Mouse (Mus musculus) forebrain, embryonic 11.5 days (tissue): ENCODE data around the gene Nol4l. TPM values are rescaled to one million over a fixed set of nuclear protein-coding genes. Genes with fewer than 3 reads are reported as not detected.

Source experiments
- ATAC-seq: fragments of 200-750 bp; cut with Nextera tagmentation; replicated peaks from 2 replicates; pipeline ENCODE4 v1.8.0; 2017; ENCODE audit warnings: moderate TSS enrichment; ENCODE audit not compliant: low FRiP score
- DNase-seq: peaks from one replicate; pipeline ENCODE4 v3.0.0-alpha.2; 2017; ENCODE audit warnings: low spot score
- H3K27ac ChIP-seq: fragments of 300-500 bp; sonication (generic); 2 replicates; pipeline ENCODE4 v1.5.1; 2014; ENCODE audit warnings: low read depth, low read length
- H3K27me3 ChIP-seq: fragments of 300-500 bp; sonication (generic); 2 replicates; pipeline ENCODE4 v1.6.1; 2014; ENCODE audit warnings: mild to moderate bottlenecking, low read length, mixed read lengths; ENCODE audit not compliant: control insufficient read depth, insufficient read depth
- H3K36me3 ChIP-seq: fragments of 300-500 bp; sonication (generic); 2 replicates; pipeline ENCODE4 v1.6.1; 2014; ENCODE audit warnings: mild to moderate bottlenecking, low read length, moderate library complexity, mixed read lengths; ENCODE audit not compliant: control insufficient read depth, insufficient read depth
- H3K4me1 ChIP-seq: fragments of 300-500 bp; sonication (generic); replicated peaks from 2 replicates; pipeline ENCODE4 v1.6.1; 2014; ENCODE audit warnings: low read length, mixed read lengths; ENCODE audit not compliant: control insufficient read depth, insufficient read depth
- H3K4me2 ChIP-seq: fragments of 300-500 bp; sonication (generic); 2 replicates; pipeline ENCODE4 v1.6.1; 2014; ENCODE audit warnings: low read depth, mild to moderate bottlenecking, low read length, moderate library complexity, mixed read lengths; ENCODE audit not compliant: severe bottlenecking
- H3K4me3 ChIP-seq: fragments of 300-500 bp; sonication (generic); 2 replicates; pipeline ENCODE4 v1.5.1; 2014; ENCODE audit warnings: low read depth, low read length
- H3K9ac ChIP-seq: fragments of 300-500 bp; sonication (generic); 2 replicates; pipeline ENCODE4 v1.6.1; 2014; ENCODE audit warnings: low read length
- H3K9me3 ChIP-seq: fragments of 300-500 bp; sonication (generic); 2 replicates; pipeline ENCODE4 v1.6.1; 2016; ENCODE audit warnings: low read length, mixed read lengths; ENCODE audit not compliant: control insufficient read depth
- WGBS: fragments of 180-500 bp; shearing (Covaris S2); extraction: QIAGEN DNeasy Blood & Tissue Kit; methylation state at CpG from one replicate; pipeline ENCODE4 v1.1.7; 2014; 5-methylcytosine and 5-hydroxymethylcytosine counted together
- polyA plus RNA-seq: library from polyadenylated mRNA; unstranded; fragments of >200 nt; fragmentation: Nextera tagmentation; extraction: Ambion mirVana; gene quantifications from 2 replicates; pipeline ENCODE4 v1.2.1, GENCODE M21; 2014

Gene Nol4l
- polyA plus RNA-seq, 1 experiment from 2014 or later, result 25.6 TPM

DNA sequence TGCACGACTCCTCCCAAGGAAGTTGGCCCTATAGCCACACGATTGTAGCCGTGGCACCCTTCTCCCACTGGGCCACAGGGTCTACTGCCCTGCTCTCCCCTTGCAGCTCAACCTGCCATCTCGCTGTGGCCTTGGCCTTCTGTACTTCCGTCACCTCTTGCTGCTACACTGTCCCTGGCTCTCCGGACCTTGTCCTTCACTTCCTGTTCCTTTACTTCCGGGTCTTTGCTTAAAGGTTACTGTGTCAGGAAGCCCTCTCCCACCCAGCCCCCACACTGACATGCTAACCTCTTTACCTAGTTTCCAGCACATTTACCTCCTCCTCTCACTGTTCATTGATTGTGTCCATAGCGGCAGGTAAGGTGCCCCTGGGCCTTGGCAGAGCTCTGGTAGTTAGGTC is 105.2 kb downstream of the Nol4l start:
- WGBS, result 87% methylated on average over 8 of the region's 8 CpGs
- Histone ChIP-seq H3K4me3 (no peak overlapping the region), H3K27ac (no peak overlapping the region), H3K36me3 (no peaks in the 10 kb centered on the region; the same call in 1 of the 2 replicates), H3K27me3 (no peaks in the 10 kb centered on the region), H3K4me1 (peaks cover 24% of the 10 kb centered on the region), H3K9me3 (no peaks in the 10 kb centered on the region), H3K4me2 (no peak overlapping the region), H3K9ac (no peak overlapping the region)
- no peak for DNase-seq
- ATAC-seq, result no peak

DNA sequence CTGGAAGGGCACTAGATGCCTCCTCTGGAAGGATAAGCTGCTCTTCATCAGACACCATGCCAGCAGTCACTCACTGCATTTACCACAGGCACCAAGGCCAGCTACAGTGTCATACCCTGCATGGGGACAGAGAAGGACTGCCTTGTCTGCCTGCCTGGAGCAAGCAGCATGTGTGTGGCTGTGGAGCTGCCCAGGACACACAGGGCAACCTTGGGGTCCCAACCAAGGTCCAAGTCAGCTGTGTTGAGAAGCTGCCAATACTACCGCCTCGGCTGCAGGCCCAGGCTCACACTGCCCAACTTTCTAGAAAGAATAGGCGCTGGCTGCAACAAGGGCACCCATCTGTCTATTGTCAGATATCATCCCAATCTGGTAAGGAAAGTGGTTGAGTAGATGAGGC is 106.7 kb downstream of the Nol4l start:
- ATAC-seq, result no peak
- Histone ChIP-seq H3K27me3 (no peaks in the 10 kb centered on the region), H3K4me2 (no peak overlapping the region), H3K9me3 (no peaks in the 10 kb centered on the region), H3K36me3 (no peaks in the 10 kb centered on the region; the same call in 1 of the 2 replicates), H3K27ac (no peak overlapping the region), H3K4me1 (peaks cover 24% of the 10 kb centered on the region), H3K9ac (no peak overlapping the region), H3K4me3 (no peak overlapping the region)
- no peak for DNase-seq
- 89% methylated on average over 3 of the region's 3 CpGs for WGBS

DNA sequence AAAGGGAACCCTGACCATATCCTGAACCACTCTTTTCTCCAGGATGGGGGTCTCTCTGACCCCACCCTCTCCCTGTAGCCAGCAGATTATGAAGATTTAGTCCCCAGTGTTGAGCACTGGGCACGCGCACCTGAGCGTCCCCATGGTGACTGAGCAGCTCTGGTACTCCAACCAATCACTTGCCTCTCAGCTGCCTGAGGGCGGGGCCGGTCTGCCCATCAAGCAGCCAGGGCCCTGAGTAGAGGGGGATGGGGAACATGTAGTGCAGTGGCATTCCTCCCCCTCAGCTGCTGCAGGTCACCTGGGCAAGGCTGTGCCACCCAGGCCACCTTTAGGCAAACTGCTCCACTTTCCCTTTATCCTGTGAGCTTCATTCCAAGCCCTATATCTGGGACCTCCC is 107.7 kb downstream of the Nol4l start:
- Histone ChIP-seq H3K9me3 (no peaks in the 10 kb centered on the region), H3K4me2 (no peak overlapping the region), H3K4me1 (peaks cover 24% of the 10 kb centered on the region), H3K27ac (no peak overlapping the region), H3K4me3 (no peak overlapping the region), H3K36me3 (peaks cover 3% of the 10 kb centered on the region; the same call in 1 of the 2 replicates), H3K9ac (no peak overlapping the region), H3K27me3 (no peaks in the 10 kb centered on the region)
- peak; percentile 78 for ATAC-seq
- no peak for DNase-seq
- 19% methylated on average over 5 of the region's 5 CpGs for WGBS

DNA sequence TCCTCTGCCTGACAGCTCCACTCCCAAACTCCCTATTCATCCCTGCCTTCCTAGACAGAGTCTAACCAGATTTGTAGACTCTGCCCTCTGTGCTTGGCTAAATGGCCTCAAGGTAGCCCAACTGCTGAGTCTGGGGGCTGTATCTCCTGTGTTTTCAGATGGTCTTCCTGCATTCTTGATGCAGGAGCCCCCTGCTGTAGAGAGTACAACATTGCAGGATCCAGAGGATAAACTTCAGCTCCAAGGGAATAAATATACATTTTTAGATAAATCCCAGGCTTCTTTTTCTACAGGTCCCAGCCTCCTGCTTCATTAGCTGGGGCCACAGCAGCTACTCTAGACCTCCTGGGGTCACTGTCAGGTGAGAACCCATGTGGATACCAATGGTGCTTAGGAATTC is 108.5 kb downstream of the Nol4l start:
- H3K9ac ChIP-seq, result no peak overlapping the region
- no peaks in the 10 kb centered on the region for H3K9me3 ChIP-seq
- DNase-seq, result no peak
- H3K4me3 ChIP-seq, result no peak overlapping the region
- no peak for ATAC-seq
- no peak overlapping the region for H3K4me2 ChIP-seq
- H3K27me3 ChIP-seq, result no peaks in the 10 kb centered on the region
- H3K27ac ChIP-seq, result no peak overlapping the region
- peaks cover 4% of the 10 kb centered on the region; the same call in 1 of the 2 replicates for H3K36me3 ChIP-seq
- H3K4me1 ChIP-seq, result peaks cover 19% of the 10 kb centered on the region

DNA sequence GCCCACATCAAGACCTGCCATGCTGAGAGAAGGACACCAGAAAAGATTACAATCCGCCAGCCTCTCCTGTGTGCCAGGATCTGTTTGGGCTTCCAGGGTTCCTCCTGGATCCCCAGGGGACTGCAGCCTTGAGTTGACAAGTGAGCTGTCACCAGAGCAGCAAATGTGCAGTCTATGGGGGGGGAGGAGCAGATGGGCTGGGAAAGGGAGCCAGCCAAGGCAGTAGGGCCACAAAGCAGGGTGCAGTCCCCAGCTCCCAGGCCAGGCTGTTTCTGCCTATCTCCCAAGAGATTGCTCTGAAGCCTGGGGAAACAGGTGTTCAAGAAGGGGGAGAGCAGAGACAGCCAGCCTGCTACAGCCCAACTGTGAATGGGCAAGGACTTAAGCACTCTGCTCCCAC is 111.4 kb downstream of the Nol4l start:
- DNase-seq (no peak), ATAC-seq (no peak)
- H3K27me3 ChIP-seq, result no peaks in the 10 kb centered on the region
- H3K27ac ChIP-seq, result no peak overlapping the region
- H3K9ac ChIP-seq, result no peak overlapping the region
- 90% methylated on average over 1 of the region's 1 CpGs for WGBS
- peaks cover 4% of the 10 kb centered on the region; the same call in 1 of the 2 replicates for H3K36me3 ChIP-seq
- H3K4me3 ChIP-seq, result no peak overlapping the region
- H3K4me1 ChIP-seq, result peaks cover 9% of the 10 kb centered on the region
- no peaks in the 10 kb centered on the region for H3K9me3 ChIP-seq
- H3K4me2 ChIP-seq, result no peak overlapping the region

DNA sequence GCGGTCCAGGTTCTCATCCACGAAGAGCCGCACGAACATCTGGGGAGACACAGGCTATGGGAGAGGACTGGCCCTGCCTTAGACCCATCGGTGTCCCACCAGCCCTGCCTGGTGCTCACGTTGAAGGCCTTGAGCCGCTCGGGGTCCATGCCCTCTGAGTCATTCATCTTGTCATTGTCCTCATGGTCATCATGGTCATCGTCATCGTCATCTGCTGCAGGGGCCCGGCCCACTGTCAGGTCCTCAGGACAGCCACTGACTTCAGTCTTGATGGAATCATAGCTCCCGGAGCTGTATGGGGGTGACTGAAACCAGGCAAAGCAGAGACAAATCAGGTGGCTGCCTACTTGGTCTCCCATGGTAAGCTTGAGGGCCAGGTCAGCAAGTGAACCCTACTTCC is 111.9 kb downstream of the Nol4l start:
- Histone ChIP-seq H3K4me1 (peaks cover 9% of the 10 kb centered on the region), H3K9me3 (no peaks in the 10 kb centered on the region), H3K9ac (no peak overlapping the region), H3K27ac (no peak overlapping the region), H3K36me3 (peaks cover 4% of the 10 kb centered on the region; the same call in 1 of the 2 replicates), H3K4me3 (no peak overlapping the region), H3K27me3 (no peaks in the 10 kb centered on the region), H3K4me2 (no peak overlapping the region)
- ATAC-seq (no peak), DNase-seq (no peak)
- whole genome bisulfite sequencing, result 96% methylated on average over 12 of the region's 12 CpGs

DNA sequence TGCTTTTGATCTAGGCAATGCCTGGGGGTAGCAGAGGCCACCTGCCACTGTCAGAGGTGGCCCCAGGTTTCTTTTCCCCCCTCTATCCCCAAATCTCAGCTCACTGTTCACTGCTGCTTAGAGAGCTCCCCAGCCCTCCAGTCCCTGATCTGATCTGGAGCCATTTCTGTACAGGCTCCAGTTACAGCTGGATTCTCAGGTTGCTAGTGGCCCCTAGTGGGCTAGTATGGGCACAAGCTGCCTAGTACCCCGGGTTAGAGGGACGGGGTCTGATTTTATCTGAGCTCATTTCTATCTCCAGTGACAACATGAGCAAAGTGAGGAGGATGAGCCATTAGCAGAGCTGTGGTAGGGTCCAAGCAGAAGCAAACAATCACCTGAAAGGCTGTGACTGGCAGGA is 115.2 kb downstream of the Nol4l start:
- no peak for DNase-seq
- no peak for ATAC-seq
- Histone ChIP-seq H3K36me3 (peaks cover 7% of the 10 kb centered on the region; the same call in 1 of the 2 replicates), H3K9ac (no peak overlapping the region), H3K4me2 (no peak overlapping the region), H3K27me3 (no peaks in the 10 kb centered on the region), H3K4me3 (no peak overlapping the region), H3K9me3 (no peaks in the 10 kb centered on the region), H3K27ac (no peak overlapping the region), H3K4me1 (no peaks in the 10 kb centered on the region)
- WGBS, result 40% methylated on average over 2 of the region's 2 CpGs

DNA sequence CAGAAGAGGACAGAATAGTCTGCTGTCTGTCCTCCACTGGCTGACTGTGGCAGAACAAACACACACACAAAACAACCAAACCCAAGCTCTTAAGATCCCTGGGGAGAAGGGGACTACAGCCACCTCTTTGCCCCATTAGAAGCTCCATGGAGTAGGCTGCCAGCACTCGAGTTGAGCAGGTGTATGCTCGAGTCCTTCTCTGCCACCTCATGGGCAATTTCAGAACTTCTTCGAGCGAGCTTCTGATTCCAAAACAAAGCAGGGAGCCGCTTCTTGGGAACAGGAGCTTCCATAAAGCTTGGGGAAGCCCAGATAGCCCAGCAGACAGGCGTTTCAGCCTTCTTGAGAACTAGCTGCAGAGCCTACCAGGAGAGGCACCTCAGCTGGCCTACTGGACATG is 117.2 kb downstream of the Nol4l start:
- no peak for DNase-seq
- Histone ChIP-seq H3K4me2 (no peak overlapping the region), H3K9me3 (no peaks in the 10 kb centered on the region), H3K9ac (no peak overlapping the region), H3K27ac (0 out of 2 replicates have a peak overlapping the region, but pooled peaks have one; percentile 2), H3K4me1 (no peaks in the 10 kb centered on the region), H3K36me3 (peaks cover 7% of the 10 kb centered on the region; the same call in 1 of the 2 replicates), H3K4me3 (no peak overlapping the region), H3K27me3 (no peaks in the 10 kb centered on the region)
- 67% methylated on average over 6 of the region's 6 CpGs for WGBS
- no peak for ATAC-seq

DNA sequence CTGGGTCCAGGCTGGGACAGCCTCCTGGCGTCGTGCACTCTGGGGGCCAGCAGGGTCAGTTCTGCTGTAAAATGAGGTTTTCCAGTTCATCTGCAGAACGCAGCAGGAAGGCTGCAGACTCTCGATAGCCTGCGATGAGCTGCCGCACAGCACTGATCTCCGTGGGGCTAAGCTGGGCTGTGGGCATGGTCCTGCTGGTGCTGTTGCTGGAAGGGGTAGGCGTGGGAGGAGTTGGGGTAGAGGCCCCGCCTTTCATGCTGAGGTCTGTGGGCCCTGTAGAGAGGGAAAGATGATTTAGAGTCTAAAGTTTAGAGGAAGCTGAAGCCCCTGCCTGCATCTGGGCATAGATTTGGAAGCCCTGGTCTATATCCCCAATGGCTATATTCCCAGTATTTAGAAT is 118.2 kb downstream of the Nol4l start:
- Histone ChIP-seq H3K4me3 (no peak overlapping the region), H3K9me3 (no peaks in the 10 kb centered on the region), H3K36me3 (peaks cover 3% of the 10 kb centered on the region; the same call in 1 of the 2 replicates), H3K4me1 (no peaks in the 10 kb centered on the region), H3K4me2 (no peak overlapping the region), H3K27ac (no peak overlapping the region), H3K9ac (no peak overlapping the region), H3K27me3 (no peaks in the 10 kb centered on the region)
- DNase-seq, result no peak
- no peak for ATAC-seq
- WGBS, result 78% methylated on average over 9 of the region's 9 CpGs
